Mouse (Mus musculus): ENCODE measurements at regions not wholly inside any gene's neighbourhood (a gene's known extent, or its start where the extent isn't known, plus 50 kb on each side); places are given as distances from the start of the nearest gene placed in this dataset.

DNA sequence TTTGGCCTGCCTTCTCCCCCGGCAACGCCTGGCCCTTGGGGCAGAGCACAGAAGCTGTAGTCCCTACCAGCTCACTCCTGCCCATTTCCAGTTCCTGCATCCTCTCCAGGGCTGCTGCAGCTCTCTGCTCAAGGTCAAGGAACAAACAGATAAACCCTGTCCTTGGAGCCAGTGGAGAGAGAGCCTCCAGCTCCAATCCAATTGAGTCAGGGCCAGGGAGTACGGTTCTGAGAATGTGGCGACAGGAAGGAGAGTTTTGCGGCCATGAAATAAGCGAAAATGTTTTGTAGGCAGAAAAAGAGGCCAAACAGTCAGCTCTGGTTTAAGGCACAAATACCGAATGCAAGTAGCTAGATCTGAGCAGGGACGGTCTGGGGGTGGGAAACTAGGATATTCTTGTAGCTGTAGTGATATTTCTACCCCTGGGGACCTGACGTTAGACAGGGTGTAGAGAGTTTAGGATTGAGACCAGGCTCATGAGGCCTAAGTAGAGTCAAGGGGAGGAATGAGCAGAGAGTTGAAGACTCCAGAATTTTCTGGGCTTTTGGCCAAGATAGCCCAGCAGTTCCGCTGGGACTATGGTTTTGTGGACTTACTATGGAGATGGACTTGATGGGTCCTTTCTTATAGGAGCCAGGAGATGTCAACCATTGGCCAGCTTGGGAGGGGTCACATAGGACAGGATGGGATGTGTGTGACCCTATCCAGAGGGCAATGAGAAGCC is 90.5 kb downstream of the Cstad start:
- DNase-seq (ENCODE audit: low spot score in 2 of 2), result no peak

DNA sequence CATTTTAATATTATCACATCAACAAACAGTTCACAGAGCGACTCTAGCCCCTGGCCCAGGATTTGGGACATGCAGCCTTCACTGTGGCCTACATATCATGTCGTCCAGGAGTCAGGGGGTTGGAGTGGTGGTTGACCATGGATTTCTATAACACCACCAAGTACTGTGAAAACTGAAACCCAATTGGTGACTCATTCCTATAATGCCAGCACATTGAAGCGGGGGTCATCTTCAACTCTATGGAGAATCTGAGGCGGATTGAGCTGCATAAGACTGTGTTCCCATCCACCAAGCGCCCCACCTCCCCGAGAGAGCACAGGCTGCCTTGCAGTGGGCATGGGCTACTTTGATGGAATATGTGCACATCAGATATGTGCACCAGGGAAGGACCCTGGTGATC is 89.6 kb downstream of the Cstad start:
- intact Hi-C loops (cut with DNase I), result no loop called here
- no peak for DNase-seq (ENCODE audit: low spot score in 2 of 2)

More for the DNA sequence above, 90.5 kb downstream of the Cstad start:
- intact Hi-C loops (cut with DNase I), result no loop called here

DNA sequence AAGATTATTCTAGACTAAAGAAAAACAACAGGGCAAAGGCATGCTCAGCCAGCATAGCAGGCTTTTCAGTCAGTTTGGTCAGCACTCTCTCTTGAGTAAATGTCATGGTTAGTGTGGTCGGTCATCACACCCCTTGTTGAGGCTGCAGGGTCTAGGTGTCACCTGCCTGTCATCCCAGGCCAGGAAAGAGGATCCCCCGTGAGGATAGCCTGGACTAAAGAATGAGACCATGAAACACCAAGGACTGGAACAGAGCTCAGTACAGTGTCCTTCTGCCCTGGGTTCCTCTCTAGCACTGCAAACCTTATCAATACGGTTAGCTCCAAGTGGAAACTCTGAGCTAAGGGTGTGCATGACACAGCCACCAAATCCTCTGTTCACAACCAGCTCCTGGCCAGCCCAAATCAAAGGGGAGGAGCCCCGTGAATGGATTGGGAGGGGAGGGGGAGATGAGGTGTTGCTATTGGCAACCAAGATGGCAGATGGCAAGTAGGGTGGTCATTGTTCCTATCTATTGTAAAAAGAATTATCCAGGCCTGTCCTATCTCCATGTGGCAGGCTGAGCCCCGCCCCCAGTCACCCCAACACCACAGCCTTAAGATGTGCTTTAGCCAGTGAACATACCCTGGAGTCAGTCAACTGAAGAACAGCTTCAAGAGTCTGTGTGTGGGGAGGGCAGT is 87.4 kb downstream of the Cstad start:
- intact Hi-C loops (cut with DNase I), result no loop called here
- no peak for DNase-seq (ENCODE audit: low spot score in 2 of 2)

DNA sequence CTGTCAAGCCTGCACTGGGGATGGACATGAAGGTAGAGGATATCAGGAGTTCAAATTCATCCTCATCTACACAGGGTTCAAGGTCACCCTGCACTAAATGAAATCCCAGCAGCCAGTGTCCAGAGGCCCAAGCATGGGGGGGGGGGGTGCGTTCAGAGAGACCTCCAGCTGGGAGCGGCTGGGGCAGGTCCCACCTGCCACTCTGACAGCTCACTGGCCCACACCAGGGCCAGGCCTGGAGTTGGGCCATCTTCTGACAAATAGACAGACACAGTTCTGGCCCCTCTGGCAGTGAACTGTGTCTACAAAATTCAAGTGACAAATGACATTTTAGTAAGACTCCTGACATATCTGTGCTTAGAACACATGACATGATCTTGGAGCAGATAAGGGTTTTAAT is 86.8 kb downstream of the Cstad start:
- intact Hi-C loops (cut with DNase I), result no loop called here

DNA sequence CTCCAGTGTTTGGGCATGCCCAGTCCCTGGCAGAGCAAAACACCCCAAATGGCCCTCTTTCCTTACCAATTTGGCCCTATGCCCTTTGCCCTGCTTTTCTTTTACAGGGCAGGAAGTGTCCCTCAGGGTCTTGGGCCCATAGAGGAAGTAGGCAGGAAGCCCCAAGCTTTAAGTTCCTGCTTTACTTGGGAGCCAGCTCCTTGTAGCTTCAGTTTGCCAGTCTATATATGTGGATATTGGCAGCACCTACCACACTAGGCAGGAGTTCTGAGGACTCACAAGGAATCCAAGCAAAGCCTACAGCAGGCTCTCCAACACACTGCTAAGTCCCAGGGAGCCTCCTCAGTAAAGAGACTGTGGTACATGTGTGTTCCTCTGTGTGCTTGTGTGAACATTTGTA is 84.2 kb downstream of the Cstad start:
- intact Hi-C loops (cut with DNase I), result loop anchor here (5.0 kb wide), 1 partner anchor 38 kb away; no protein-coding TSS in a partner anchor
- DNase-seq (ENCODE audit: low spot score in 2 of 2), result no peak

More for the DNA sequence above, 86.8 kb downstream of the Cstad start:
- no peak for DNase-seq (ENCODE audit: low spot score in 2 of 2)

DNA sequence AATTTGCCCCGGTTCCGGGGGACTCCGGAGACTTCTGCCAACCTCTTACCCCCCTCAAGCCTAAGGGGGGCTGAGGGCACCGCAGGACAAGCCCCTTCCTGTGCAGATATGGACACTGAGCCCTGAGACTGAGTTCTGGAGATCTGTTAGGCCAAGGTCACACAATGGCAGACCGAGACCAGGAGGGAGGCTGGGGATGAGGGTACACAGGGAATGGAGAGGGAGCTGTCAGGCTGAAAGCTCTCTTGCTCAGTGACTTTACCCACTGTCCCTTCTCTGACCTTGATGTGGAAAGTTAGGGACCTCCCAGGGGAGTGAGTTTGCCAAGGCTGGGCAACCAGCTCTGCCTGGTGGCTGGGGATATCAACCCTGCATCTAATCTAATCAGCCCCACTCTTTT is 82.7 kb downstream of the Cstad start:
- DNase-seq (ENCODE audit: low spot score in 2 of 2), result no peak
- intact Hi-C loops (cut with DNase I), result loop anchor here (5.0 kb wide), 1 partner anchor 40 kb away; no protein-coding TSS in a partner anchor

DNA sequence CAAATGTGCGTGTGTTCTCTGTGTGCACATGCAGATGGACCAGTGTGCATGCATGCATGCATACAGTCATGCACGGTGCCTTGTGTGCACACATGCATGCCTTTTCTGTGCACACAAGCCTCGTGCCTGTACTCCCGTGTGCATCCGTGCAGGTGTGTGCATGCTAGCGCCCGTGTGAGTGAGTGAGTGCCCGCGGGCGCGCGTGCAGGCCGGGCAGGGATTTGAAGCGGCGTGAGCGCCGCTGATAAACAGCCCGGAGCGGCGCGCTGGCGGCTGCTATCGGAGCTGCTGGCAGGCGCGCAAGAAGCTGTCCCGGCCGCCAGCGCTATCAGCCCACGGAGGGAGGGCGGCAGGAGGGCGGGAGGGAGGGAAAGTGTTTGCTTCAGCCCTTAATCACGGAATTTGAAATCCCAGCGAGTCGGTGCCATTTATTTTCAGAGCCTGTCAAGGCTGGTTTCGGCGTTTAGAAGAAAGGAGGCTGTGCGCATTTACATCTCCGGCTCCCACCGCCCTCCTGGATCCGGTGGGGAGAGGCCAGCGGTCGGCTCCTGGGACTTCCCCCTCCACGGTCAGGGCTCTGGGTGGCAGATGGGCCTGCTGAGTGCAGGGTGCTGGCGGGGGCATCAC is 82.1 kb downstream of the Cstad start:
- peak; percentile 76 to 81 for DNase-seq (ENCODE audit: low spot score in 2 of 2)
- intact Hi-C loops (cut with DNase I), result loop anchor here (5.0 kb wide), 1 partner anchor 40 kb away; no protein-coding TSS in a partner anchor

DNA sequence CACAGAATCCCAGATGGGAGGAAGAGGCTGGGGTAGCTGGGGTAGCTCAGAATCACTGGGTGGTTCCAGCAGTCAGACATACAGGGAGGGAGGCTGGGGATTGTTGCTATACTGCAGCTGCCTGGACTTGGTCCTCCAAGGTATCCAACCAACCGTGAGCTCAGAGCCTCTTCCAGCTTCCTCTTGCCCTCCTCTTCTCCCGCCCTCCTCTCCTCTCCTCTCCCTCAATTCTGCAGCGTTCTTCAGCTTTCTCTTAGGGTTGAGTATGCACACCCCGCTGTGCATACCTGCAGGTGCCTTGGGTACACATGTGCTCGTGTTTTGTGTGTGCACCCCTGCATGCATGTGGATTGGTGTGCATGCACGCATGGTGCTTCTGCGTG is 81.6 kb downstream of the Cstad start:
- intact Hi-C loops (cut with DNase I), result loop anchor here (5.0 kb wide), 1 partner anchor 41 kb away; no protein-coding TSS in a partner anchor
- DNase-seq (ENCODE audit: low spot score in 2 of 2), result no peak

DNA sequence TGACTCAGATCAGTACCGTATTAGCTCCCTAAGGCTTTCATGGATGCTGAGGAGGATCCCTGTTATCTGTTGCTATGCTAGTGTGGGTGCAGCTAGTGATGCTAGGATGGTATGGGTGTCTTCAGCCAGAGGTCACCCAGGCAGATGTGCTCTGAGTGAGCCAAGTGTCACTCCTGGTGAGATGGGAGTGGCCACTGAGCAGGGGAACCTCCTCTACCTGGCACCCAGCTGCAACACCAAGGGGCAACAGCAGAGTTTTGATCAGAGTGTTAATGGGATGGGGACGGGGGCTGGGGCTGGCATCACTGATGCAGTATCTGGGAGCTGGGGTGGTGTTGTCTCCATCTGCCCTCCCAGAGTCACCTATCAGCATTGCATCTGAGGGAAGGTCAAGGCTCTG is 81.0 kb downstream of the Cstad start:
- DNase-seq (ENCODE audit: low spot score in 2 of 2), result no peak
- intact Hi-C loops (cut with DNase I), result loop anchor here (5.0 kb wide), 1 partner anchor 41 kb away; no protein-coding TSS in a partner anchor

DNA sequence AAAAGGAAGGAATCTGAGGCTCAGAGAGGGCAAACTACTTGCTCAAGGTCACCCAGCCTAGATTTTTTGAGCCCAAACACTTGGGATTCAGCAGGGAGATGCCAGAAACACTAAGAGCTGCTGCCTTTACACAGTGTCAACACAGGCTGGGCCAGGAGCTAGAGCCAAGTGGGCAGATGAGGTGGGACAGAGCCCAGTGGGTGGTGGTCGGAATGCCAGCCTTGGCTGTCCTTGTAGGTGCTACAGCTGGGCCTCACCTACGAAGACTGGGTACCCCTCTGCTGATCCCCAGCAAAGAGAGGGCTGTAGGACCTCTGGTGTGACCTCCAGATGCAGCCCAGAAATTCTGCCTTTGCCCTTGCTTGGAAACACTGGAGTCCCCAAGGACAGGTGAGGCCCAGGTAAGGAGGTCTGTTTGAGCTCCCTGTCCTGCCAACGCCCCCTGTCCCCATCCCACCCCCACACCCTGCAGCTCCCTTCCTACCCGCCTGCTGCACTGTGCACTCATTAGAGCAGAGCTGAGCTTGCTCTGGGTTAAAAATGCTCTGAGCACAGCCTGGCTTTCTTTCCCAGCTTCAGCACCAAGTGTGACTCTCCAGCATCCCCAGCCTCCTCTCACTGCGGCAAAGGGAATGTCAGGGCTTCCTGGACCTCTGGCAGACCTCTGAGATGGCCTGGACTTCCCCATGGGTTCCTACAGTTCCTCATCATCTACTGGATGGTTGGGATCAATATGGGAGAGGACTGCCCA is 76.2 kb downstream of the Cstad start:
- intact Hi-C loops (cut with DNase I), result no loop called here
- DNase-seq (ENCODE audit: low spot score in 2 of 2), result no peak

DNA sequence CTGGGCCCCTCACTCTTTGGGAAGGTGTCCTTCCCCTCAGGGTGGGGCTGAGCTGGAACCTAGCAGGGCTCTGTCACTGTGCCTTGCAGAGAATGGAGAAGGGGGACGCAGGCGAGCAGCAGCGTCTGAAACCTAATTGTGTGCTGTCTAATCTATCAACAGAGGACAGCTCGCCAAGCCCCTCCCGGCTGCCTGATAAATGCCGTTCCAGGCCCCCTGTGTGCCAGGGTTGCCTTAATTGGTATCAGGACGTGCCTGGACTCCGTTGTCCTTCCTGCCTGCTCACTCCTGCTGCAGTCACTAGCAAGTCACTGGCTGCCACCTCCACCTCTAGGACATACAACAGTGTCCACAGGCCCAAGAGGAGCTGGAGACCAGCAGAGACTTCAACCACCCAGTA is 72.6 kb downstream of the Cstad start:
- intact Hi-C loops (cut with DNase I), result no loop called here
- no peak for DNase-seq (ENCODE audit: low spot score in 2 of 2)

DNA sequence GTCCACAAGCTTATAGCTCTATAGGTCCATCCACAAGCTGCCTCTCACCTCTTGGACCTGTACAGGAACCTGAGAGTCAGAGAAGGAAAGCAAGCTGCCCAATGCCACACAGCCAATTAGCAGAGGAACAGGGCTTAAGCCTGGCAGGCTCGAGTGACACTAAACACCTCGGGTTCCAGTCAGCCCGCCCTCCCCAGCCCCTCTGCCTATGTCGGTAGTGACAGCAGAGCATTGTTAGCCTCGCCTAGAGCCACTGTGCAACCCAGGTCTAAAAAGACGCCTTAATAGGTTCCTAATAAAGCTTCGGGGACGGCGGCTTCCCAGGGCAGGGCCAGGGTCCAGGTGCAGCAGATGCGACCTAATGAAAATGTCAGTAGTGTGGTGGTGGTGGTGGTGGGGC is 66.3 kb downstream of the Cstad start:
- DNase-seq (ENCODE audit: low spot score in 2 of 2), result no peak
- intact Hi-C loops (cut with DNase I), result no loop called here

DNA sequence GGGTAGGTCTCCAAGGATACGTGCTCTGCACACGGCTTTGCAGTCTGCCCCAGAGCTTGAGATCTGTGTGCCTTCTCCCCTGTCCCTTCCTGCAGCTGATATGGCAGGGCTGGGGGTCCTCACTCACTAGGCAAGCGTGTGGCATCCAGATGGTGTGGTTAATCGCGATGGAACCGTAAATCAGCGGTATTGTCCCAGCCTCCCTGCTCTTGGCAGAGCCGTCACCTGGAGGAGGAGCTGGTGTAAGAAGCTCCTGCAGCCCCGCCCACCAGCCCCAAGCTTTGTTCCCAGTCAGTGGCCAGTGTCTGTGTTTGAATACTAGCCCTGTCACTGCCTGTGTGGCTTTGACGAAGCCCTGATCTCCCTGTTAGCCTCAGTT is 65.8 kb downstream of the Cstad start:
- intact Hi-C loops (cut with DNase I), result no loop called here

DNA sequence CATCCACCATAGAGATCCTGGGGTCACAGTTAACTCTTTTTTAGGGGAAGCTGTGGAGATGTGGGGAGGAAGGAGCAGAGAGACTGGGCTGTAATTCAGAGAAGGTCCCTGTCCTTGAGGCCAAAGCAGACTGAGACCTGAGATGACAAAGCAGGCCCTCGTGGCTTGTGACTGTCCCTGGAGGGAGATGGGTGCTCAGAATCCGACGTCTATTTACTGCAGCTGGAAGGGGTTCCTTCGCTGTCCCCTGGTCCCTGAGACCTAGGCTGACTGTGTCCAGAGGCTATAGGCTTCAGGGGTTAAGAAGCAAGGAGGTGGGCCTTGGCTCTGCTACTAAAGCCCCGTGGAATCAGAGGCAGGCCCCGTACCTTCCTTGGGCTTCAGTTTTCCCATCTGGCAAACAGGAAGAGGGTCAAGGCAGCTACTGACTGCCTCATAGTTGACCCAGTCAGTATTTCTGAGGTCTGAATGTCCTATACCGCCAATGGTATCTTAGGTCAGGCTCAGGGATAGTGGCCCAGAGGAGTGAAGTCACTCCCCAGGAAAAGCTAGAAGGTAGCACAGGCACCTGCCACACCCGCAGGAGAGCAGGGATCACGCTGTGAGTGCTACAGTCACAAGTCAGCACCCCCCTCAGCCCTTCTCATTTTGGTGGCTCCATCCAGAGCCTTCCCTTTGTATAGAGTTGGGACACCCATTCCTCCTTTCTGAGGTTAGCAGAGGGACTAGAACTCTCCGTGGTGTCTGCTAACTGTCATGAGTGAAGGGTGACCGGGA is 65.2 kb downstream of the Cstad start:
- intact Hi-C loops (cut with DNase I), result loop anchor here (2.0 to 5.0 kb wide), 2 partner anchors 33 to 57 kb away; no protein-coding TSS in a partner anchor
- no peak for DNase-seq (ENCODE audit: low spot score in 2 of 2)

More for the DNA sequence above, 65.8 kb downstream of the Cstad start:
- no peak for DNase-seq (ENCODE audit: low spot score in 2 of 2)

DNA sequence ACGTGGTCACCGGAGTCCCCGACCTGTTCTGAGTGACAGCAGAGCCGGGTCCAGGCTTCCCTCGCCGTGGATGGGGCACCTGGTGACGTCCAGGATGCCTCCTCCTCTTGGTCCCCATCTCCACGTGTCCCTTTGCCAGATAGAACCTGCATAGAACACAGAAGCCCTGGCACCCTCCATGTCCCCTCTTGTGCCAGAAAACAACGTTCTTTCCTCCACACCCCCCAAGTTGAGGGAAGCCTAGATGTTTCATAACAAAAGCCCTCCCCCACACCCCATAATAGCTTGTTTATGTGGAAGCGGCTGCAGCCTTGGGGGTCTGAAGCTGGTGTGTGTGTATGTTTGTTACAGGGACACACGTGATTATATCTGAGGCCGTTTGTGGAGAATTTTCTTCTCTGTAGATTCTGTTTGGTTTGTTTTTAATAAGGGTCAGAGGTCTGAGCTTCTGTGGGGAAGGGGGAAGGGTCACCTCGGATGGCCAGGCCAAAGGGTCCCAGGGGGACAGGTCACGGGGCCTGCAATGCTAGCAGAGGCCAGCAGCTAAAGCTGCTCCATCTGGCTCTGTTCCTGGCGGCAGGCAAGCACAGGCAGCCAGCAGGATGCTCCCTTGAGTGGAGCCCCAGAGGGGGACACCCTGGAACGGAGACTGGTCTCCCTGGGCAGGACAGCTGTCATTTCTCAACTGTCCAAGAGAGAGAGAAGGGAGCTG is 64.2 kb downstream of the Cstad start:
- intact Hi-C loops (cut with DNase I), result loop anchor here (2.0 to 5.0 kb wide), 2 partner anchors 34 to 58 kb away; no protein-coding TSS in a partner anchor

More for the DNA sequence above, 64.2 kb downstream of the Cstad start:
- DNase-seq (ENCODE audit: low spot score in 2 of 2), result peak; percentile 73 to 93
